Mouse (Mus musculus): ENCODE measurements around the gene Sema5a. TPM values are rescaled to one million over a fixed set of nuclear protein-coding genes. Genes with fewer than 3 reads are reported as not detected.
A peak's percentile ranks its signal among the peaks of the same experiment; 100 is the strongest.

The Sema5a gene
- total RNA-seq, 2 experiments from 2014 or later = 21.2 to 26.5 TPM

- intact Hi-C loops (cut with DNase I) = no loop called here
- DNase-seq = peak; percentile 57
These were observed 366.2 kb downstream of the Sema5a start for GRCm38 (mm10) chr15:32610776-32611175.

GRCm38 (mm10) chr15:32611201-32611600 lies 366.6 kb downstream of the Sema5a start:
- intact Hi-C loops (cut with DNase I) = no loop called here
- no peak for DNase-seq

- DNase-seq = no peak
- intact Hi-C loops (cut with DNase I) = no loop called here
These were observed 369.1 kb downstream of the Sema5a start for GRCm38 (mm10) chr15:32613718-32614117.

GRCm38 (mm10) chr15:32615773-32616172 lies 371.2 kb downstream of the Sema5a start:
- intact Hi-C loops (cut with DNase I) = no loop called here
- no peak for DNase-seq

GRCm38 (mm10) chr15:32619199-32619598 lies 374.6 kb downstream of the Sema5a start:
- DNase-seq = no peak
- intact Hi-C loops (cut with DNase I) = no loop called here

- intact Hi-C loops (cut with DNase I) = no loop called here
- DNase-seq = no peak
These were observed 378.6 kb downstream of the Sema5a start for GRCm38 (mm10) chr15:32623037-32623739.

GRCm38 (mm10) chr15:32624106-32624505 lies 379.5 kb downstream of the Sema5a start:
- intact Hi-C loops (cut with DNase I) = no loop called here
- DNase-seq = no peak

- intact Hi-C loops (cut with DNase I) = no loop called here
- DNase-seq = no peak
These were observed 381.4 kb downstream of the Sema5a start for GRCm38 (mm10) chr15:32626031-32626430.

GRCm38 (mm10) chr15:32633713-32634112 lies 389.1 kb downstream of the Sema5a start:
- DNase-seq = no peak
- intact Hi-C loops (cut with DNase I) = no loop called here

- DNase-seq = no peak
- intact Hi-C loops (cut with DNase I) = no loop called here
These were observed 393.3 kb downstream of the Sema5a start for GRCm38 (mm10) chr15:32637879-32638278.

GRCm38 (mm10) chr15:32647061-32647687 lies 402.6 kb downstream of the Sema5a start:
- no peak for DNase-seq

GRCm38 (mm10) chr15:32654046-32654445 lies 409.4 kb downstream of the Sema5a start:
- intact Hi-C loops (cut with DNase I) = no loop called here
- no peak for DNase-seq

More at GRCm38 (mm10) chr15:32647061-32647687, 402.6 kb downstream of the Sema5a start:
- intact Hi-C loops (cut with DNase I) = no loop called here

- intact Hi-C loops (cut with DNase I) = no loop called here
- no peak for DNase-seq
These were observed 411.4 kb downstream of the Sema5a start for GRCm38 (mm10) chr15:32656017-32656416.

- intact Hi-C loops (cut with DNase I) = no loop called here
- no peak for DNase-seq
These were observed 431.8 kb downstream of the Sema5a start for GRCm38 (mm10) chr15:32676446-32676845.

GRCm38 (mm10) chr15:32685152-32685551 lies 440.5 kb downstream of the Sema5a start:
- no peak for DNase-seq
- intact Hi-C loops (cut with DNase I) = no loop called here

GRCm38 (mm10) chr15:32691021-32691420 lies 446.4 kb downstream of the Sema5a start:
- DNase-seq = no peak

GRCm38 (mm10) chr15:32693006-32693405 lies 448.4 kb downstream of the Sema5a start:
- no peak for DNase-seq
- intact Hi-C loops (cut with DNase I) = no loop called here

More at GRCm38 (mm10) chr15:32691021-32691420, 446.4 kb downstream of the Sema5a start:
- intact Hi-C loops (cut with DNase I) = no loop called here

GRCm38 (mm10) chr15:32717298-32717985 lies 472.8 kb downstream of the Sema5a start:
- intact Hi-C loops (cut with DNase I) = no loop called here
- no peak for DNase-seq

GRCm38 (mm10) chr15:32718293-32718963 lies 473.8 kb downstream of the Sema5a start:
- intact Hi-C loops (cut with DNase I) = loop anchor here (2.0 kb wide), 1 partner anchor 474 kb away; the partner anchor contains the start of gene Sema5a
- DNase-seq = peak; percentile 68

- DNase-seq = no peak
- intact Hi-C loops (cut with DNase I) = loop anchor here (2.0 kb wide), 1 partner anchor 474 kb away; the partner anchor contains the start of gene Sema5a
These were observed 474.3 kb downstream of the Sema5a start for GRCm38 (mm10) chr15:32718964-32719311.

- intact Hi-C loops (cut with DNase I) = loop anchor here (10.0 kb wide), 1 partner anchor 1116 kb away; no protein-coding TSS in a partner anchor
- peak; percentile 36 for DNase-seq
These were observed 486.2 kb downstream of the Sema5a start for GRCm38 (mm10) chr15:32730839-32731238.
